Mouse (Mus musculus) subcutaneous adipose tissue, adult 2 months (tissue): ENCODE measurements around the gene Rab24. TPM values are rescaled to one million over a fixed set of nuclear protein-coding genes. Genes with fewer than 3 reads are reported as not detected.

ENCODE experiments used
- polyA plus RNA-seq: library from polyadenylated mRNA; depleted of rRNA; stranded (reverse); fragments of >200 nt; gene quantifications from 2 replicates; pipeline ENCODE4 v1.2.3, GENCODE M21; 2012; ENCODE audit warnings: low replicate concordance; rRNA removed

Rab24 gene
- polyA plus RNA-seq = 66.9 and 86.0 TPM in 2 replicates

GRCm38 (mm10) chr13:55321434-55322129 lies at the start of gene Rab24:
Gene Rab24, minus strand, starts transcription at chr13:55321946.

GRCm38 (mm10) chr13:55369531-55370114 lies 47.9 kb upstream of the Rab24 start, which contains the start of gene Rgs14:
Gene Rgs14, plus strand, starts transcription at chr13:55369732.

DNA sequence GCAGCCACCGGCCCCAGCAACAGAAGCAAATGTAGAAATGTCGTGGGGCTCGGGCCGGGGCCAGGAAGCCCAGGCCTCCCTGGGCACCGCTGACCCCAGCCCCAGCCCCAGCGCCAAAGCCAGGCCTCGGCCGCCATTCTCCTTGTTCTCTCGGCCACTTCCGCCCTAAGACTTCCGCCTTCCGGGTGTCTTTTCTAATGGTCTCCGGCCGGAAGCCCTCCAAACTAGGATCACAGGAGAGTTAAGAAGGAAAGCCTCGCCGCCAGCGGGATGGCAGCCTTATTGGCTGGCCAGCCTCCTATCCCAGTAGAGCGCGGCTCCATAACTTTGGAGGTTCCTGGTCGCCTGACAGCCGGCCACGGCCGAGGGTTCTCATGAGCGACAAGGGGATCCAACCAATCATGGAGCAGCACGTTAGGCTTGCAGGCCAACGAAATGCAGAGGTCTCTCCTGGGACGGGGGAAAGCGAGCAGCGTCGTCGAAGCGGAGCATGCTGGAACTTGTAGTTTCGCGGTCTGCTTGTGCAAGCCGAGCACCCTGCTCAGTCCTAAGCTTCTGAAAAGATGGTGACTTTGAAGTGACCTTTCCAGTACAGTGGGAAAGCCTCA lies 40.8 kb upstream of the Rab24 start, which contains the start of gene Lman2:
Gene Lman2, minus strand, starts transcription at position 331 of the 608 bp plus-strand sequence.

DNA sequence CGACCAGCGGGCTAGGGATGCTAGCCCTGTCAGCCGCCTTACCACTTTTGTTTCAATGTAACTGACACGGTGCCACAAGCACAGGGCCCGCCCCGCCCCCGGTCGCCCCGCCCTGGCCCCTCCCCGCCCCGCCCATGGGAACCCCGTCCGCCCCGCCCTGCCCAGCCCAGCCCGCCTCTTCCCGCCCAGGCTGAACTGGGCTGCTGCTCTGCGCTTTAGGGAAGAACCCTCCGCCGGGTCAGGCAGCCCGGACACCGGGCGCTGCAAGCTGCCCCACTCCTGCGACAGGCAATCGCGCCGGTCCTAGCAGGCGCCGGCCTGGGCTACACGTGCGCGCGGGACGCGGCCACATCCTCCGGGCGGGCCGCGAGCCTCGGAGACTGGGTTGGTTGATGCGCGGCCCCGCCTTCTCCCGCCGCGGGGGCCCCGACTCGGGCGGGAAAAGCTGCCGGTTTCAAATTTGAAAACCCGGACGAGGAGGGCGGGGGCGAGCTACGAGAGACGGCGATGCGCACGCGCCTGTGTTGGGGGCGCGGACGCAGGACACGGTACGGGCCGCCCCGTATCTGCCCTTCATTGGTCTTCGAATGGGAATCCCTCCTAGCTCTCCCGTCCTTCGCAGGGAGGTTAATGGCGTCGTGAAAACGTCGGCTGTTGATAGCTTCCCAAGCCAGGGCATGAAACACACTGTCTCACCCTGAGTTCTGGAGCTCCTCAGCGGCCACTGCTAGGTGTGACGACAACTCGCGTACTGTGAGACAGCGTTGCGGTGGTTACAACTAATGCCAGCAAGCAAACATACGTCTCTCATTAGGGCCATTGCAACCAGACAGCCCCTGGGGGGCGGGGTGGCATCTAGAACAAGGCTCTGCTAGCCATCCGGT lies 8.2 kb upstream of the Rab24 start, which contains the start of gene Mxd3:
Gene Mxd3, minus strand, starts transcription at position 141 of the 884 bp plus-strand sequence.

DNA sequence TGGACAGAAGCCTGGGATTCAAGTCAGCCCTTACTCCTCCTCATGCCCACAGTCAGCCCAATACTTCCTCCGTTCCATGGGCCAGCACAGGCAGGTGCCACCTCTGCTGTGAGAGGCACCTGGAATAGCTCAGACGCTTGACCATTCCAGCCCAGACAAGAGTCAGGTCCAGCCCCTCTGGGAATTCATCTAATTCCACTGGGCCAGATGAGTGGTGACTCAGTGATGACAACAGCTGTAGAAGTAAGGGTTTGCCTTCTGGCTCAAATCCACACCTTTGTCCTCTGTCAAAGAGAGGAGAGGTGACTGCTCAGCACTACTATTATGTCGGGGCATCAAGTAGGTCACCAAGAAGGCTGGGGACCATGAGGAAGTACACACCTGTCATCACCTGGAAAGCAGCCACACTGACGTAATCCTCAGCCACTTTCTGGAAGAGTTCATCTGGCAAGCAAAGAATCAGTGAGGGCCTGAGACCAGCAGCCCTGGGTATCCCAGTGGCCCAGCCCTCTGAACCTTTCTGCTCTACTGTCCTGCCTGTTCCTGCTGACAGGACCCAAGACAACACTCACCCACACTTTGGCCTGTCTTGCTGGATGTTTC lies 1.7 kb downstream of the Rab24 start, which contains the start of gene Prelid1:
Gene Prelid1, plus strand, starts transcription at position 570 of the 603 bp plus-strand sequence.

Other genes with a start within 250 kb of the Rab24 start
- 8.8 and 9.9 TPM in 2 replicates for gene Uimc1, start 221.6 kb downstream of the Rab24 start, polyA plus RNA-seq
- 16.3 and 30.8 TPM in 2 replicates for gene Zfp346, start 216.6 kb downstream of the Rab24 start, polyA plus RNA-seq
- not detected in 2 replicates for gene Gm17617, start 188.4 kb downstream of the Rab24 start, polyA plus RNA-seq
- gene Fgfr4, start 169.3 kb downstream of the Rab24 start, polyA plus RNA-seq = 0.33 and 1.7 TPM in 2 replicates
- gene Nsd1, start 112.2 kb downstream of the Rab24 start, polyA plus RNA-seq = 23.8 and 30.1 TPM in 2 replicates
- gene Prelid1, start 1.4 kb downstream of the Rab24 start, polyA plus RNA-seq = 264 and 298 TPM in 2 replicates
- 1.4 and 7.1 TPM in 2 replicates for gene Mxd3, start 7.9 kb upstream of the Rab24 start, polyA plus RNA-seq
- 148 and 154 TPM in 2 replicates for gene Lman2, start 40.8 kb upstream of the Rab24 start, polyA plus RNA-seq
- 3.7 and 5.4 TPM in 2 replicates for gene Rgs14, start 47.8 kb upstream of the Rab24 start, polyA plus RNA-seq
- 0.05 TPM in 1 of 2 replicates, not detected in the other for gene Slc34a1, start 76.2 kb upstream of the Rab24 start, polyA plus RNA-seq
- not detected in 2 replicates for gene Pfn3, start 93.3 kb upstream of the Rab24 start, polyA plus RNA-seq
- 0.09 and 0.21 TPM in 2 replicates for gene F12, start 104.8 kb upstream of the Rab24 start, polyA plus RNA-seq
- 63.0 and 79.9 TPM in 2 replicates for gene Grk6, start 123.1 kb upstream of the Rab24 start, polyA plus RNA-seq
- gene Prr7, start 142.3 kb upstream of the Rab24 start, polyA plus RNA-seq = 3.6 and 11.9 TPM in 2 replicates
- gene Dbn1, start 166.2 kb upstream of the Rab24 start, polyA plus RNA-seq = 49.7 and 91.1 TPM in 2 replicates
- 80.1 and 240 TPM in 2 replicates for gene Pdlim7, start 191.7 kb upstream of the Rab24 start, polyA plus RNA-seq
- gene Dok3, start 207.3 kb upstream of the Rab24 start, polyA plus RNA-seq = 7.0 and 15.3 TPM in 2 replicates
- 44.3 and 75.9 TPM in 2 replicates for gene Ddx41, start 214.7 kb upstream of the Rab24 start, polyA plus RNA-seq
- gene Fam193b, start 249.2 kb upstream of the Rab24 start, polyA plus RNA-seq = 97.0 and 98.0 TPM in 2 replicates